Mouse (Mus musculus): Measurements from ENCODE around the gene Tmprss6. TPM values are rescaled to one million over a fixed set of nuclear protein-coding genes. Genes with fewer than 3 reads are reported as not detected.

The Tmprss6 gene
- total RNA-seq (2021): not detected
- long read RNA-seq, experiment 1: 0 reads
- long read RNA-seq, experiment 2: 0 reads

GRCm38 (mm10) chr15:78468379-78468937 lies at the start of gene Tmprss6:
Gene Tmprss6 (minus strand): TSS chr15:78468634.
- DNase-seq (ENCODE audit: low spot score in 2 of 2): no peak

GRCm38 (mm10) chr15:78518221-78518620 lies 49.8 kb upstream of the Tmprss6 start:
- DNase-seq (ENCODE audit: low spot score in 2 of 2): no peak

- no peak for DNase-seq (ENCODE audit: low spot score in 2 of 2)
Observed at GRCm38 (mm10) chr15:78515759-78516158, 47.3 kb upstream of the Tmprss6 start.

- DNase-seq (ENCODE audit: low spot score in 2 of 2): peak; percentile 80 to 87
Observed at GRCm38 (mm10) chr15:78514393-78515146, 46.1 kb upstream of the Tmprss6 start.

- no peak for DNase-seq (ENCODE audit: low spot score in 2 of 2)
Observed at GRCm38 (mm10) chr15:78513019-78513418, 44.6 kb upstream of the Tmprss6 start.

- DNase-seq (ENCODE audit: low spot score in 2 of 2): no peak
Observed at GRCm38 (mm10) chr15:78511951-78512350, 43.5 kb upstream of the Tmprss6 start.

- no peak for DNase-seq (ENCODE audit: low spot score in 2 of 2)
Observed at GRCm38 (mm10) chr15:78510736-78511135, 42.3 kb upstream of the Tmprss6 start.

- no peak for DNase-seq (ENCODE audit: low spot score in 2 of 2)
Observed at GRCm38 (mm10) chr15:78510121-78510576, 41.7 kb upstream of the Tmprss6 start.

GRCm38 (mm10) chr15:78509297-78509899 lies 41.0 kb upstream of the Tmprss6 start:
- no peak for DNase-seq (ENCODE audit: low spot score in 2 of 2)

- DNase-seq (ENCODE audit: low spot score in 2 of 2): no peak
Observed at GRCm38 (mm10) chr15:78508443-78508842, 40.0 kb upstream of the Tmprss6 start.

- no peak for DNase-seq (ENCODE audit: low spot score in 2 of 2)
Observed at GRCm38 (mm10) chr15:78505541-78505940, 37.1 kb upstream of the Tmprss6 start.

GRCm38 (mm10) chr15:78504816-78505215 lies 36.4 kb upstream of the Tmprss6 start:
- no peak for DNase-seq (ENCODE audit: low spot score in 2 of 2)

- DNase-seq (ENCODE audit: low spot score in 2 of 2): peak in 1 of 2 experiments; percentile 20
Observed at GRCm38 (mm10) chr15:78504013-78504412, 35.6 kb upstream of the Tmprss6 start.

- no peak for DNase-seq (ENCODE audit: low spot score in 2 of 2)
Observed at GRCm38 (mm10) chr15:78502437-78503132, 34.2 kb upstream of the Tmprss6 start.

- DNase-seq (ENCODE audit: low spot score in 2 of 2): no peak
Observed at GRCm38 (mm10) chr15:78494968-78495406, 26.6 kb upstream of the Tmprss6 start, which contains the start of gene Il2rb. Gene Il2rb (minus strand): TSS chr15:78495271.

GRCm38 (mm10) chr15:78493401-78494010 lies 25.1 kb upstream of the Tmprss6 start:
- no peak for DNase-seq (ENCODE audit: low spot score in 2 of 2)

GRCm38 (mm10) chr15:78491301-78491700 lies 22.9 kb upstream of the Tmprss6 start:
- DNase-seq (ENCODE audit: low spot score in 2 of 2): no peak

GRCm38 (mm10) chr15:78489906-78490305 lies 21.5 kb upstream of the Tmprss6 start:
- DNase-seq (ENCODE audit: low spot score in 2 of 2): no peak

GRCm38 (mm10) chr15:78489248-78489647 lies 20.8 kb upstream of the Tmprss6 start:
- no peak for DNase-seq (ENCODE audit: low spot score in 2 of 2)

- no peak for DNase-seq (ENCODE audit: low spot score in 2 of 2)
Observed at GRCm38 (mm10) chr15:78487066-78487465, 18.6 kb upstream of the Tmprss6 start.

GRCm38 (mm10) chr15:78486564-78486963 lies 18.1 kb upstream of the Tmprss6 start:
- DNase-seq (ENCODE audit: low spot score in 2 of 2): no peak

All from layer of hippocampus, postnatal 14 days (tissue).